Mouse (Mus musculus) heart, adult 2 months (tissue): ENCODE data around the gene Hsdl1. TPM values are rescaled to one million over a fixed set of nuclear protein-coding genes. Genes with fewer than 3 reads are reported as not detected.
A peak's percentile ranks its signal among the peaks of the same experiment; 100 is the strongest.

ENCODE experiments used
- DNase-seq, 2 experiments: peaks; one replicate each; pipeline ENCODE4 v3.0.0; 2021
- H3K27ac ChIP-seq: fragments of 200-600 bp; 2 replicates; pipeline ENCODE4 v1.8.1; 2022
- H3K27me3 ChIP-seq: fragments of 200-500 bp; 2 replicates; pipeline ENCODE4 v1.6.1; 2012; ENCODE audit warnings: mild to moderate bottlenecking, low read length, inconsistent platforms, mixed read lengths; ENCODE audit not compliant: control insufficient read depth, insufficient read depth
- H3K36me3 ChIP-seq: fragments of 200-500 bp; 2 replicates; pipeline ENCODE4 v1.6.1; 2012; ENCODE audit warnings: low read length, inconsistent platforms; ENCODE audit not compliant: control insufficient read depth, insufficient read depth
- H3K4me1 ChIP-seq: fragments of 200-500 bp; 2 replicates; pipeline ENCODE4 v1.6.1; 2011; ENCODE audit warnings: low read length; ENCODE audit not compliant: control insufficient read depth, insufficient read depth
- H3K4me3 ChIP-seq: fragments of 200-600 bp; 2 replicates; pipeline ENCODE4 v1.8.1; 2022
- H3K79me2 ChIP-seq: fragments of 200-500 bp; replicated peaks from 2 replicates; pipeline ENCODE4 v1.6.1; 2012; ENCODE audit warnings: mild to moderate bottlenecking, inconsistent platforms, low read length, moderate library complexity, mixed read lengths; ENCODE audit not compliant: control insufficient read depth, insufficient read depth
- H3K9ac ChIP-seq: fragments of 200-500 bp; 2 replicates; pipeline ENCODE4 v1.6.1; 2012; ENCODE audit warnings: low read depth, mild to moderate bottlenecking, control low read depth, inconsistent platforms, low read length, mixed read lengths
- CTCF ChIP-seq: fragments of 200-600 bp; IDR thresholded peaks from 2 replicates; pipeline ENCODE4 v1.8.1; 2022; ENCODE audit warnings: antibody characterized with exemption, mild to moderate bottlenecking, moderate library complexity
- EP300 ChIP-seq: fragments of 200-500 bp; IDR thresholded peaks from 2 replicates; pipeline ENCODE4 v1.6.1; 2011; ENCODE audit warnings: low read depth, low read length, control low read depth; ENCODE audit not compliant: insufficient read depth
- POLR2A ChIP-seq: fragments of 200-500 bp; IDR thresholded peaks from 2 replicates; pipeline ENCODE4 v1.6.1; 2011; ENCODE audit warnings: mild to moderate bottlenecking, low read depth, low read length, control low read depth; ENCODE audit not compliant: insufficient read depth
- WGBS: fragments of 180-500 bp; shearing (Covaris S2); methylation state at CpG from one replicate; pipeline ENCODE4 v1.1.7; 2018; 5-methylcytosine and 5-hydroxymethylcytosine counted together
- intact Hi-C: fragments of 180-260 bp; cut with DNase I; formaldehyde crosslinking; loops from one replicate; pipeline ENCODE4 v1.15.1; 2025
- polyA plus RNA-seq: library from polyadenylated mRNA; depleted of rRNA; stranded (reverse); fragments of >200 nt; gene quantifications from 2 replicates; pipeline ENCODE4 v1.2.3, GENCODE M21; 2012
- total RNA-seq, 2 experiments: library from RNA; stranded (reverse); gene quantifications; 2 replicates each; pipeline ENCODE4 v1.2.3; 2021

The Hsdl1 gene
- total and polyA plus RNA-seq, 3 experiments, result 11.9 to 20.4 (median 17.6) TPM

- no peak overlapping the region for H3K27ac ChIP-seq
- intact Hi-C loops, result no loop called here
These were observed 17.9 kb downstream of the Hsdl1 start for GRCm38 (mm10) chr8:119557132-119557531.

GRCm38 (mm10) chr8:119555861-119556260 lies 19.1 kb downstream of the Hsdl1 start:
- Histone ChIP-seq H3K9ac (no peak overlapping the region), H3K27me3 (no peaks in the 10 kb centered on the region), H3K4me3 (no peak overlapping the region), H3K4me1 (peaks cover 13% of the 10 kb centered on the region), H3K27ac (no peak overlapping the region), H3K36me3 (peaks cover 2% of the 10 kb centered on the region), H3K79me2 (peaks cover 6% of the 10 kb centered on the region; the same call in 1 of the 2 replicates)
- no peak for DNase-seq
- intact Hi-C loops, result no loop called here
- TF ChIP-seq CTCF, result no peak
- no peak for TF ChIP-seq POLR2A
- no peak for TF ChIP-seq EP300
- WGBS, result 30% methylated on average over 6 of the region's 6 CpGs

More at GRCm38 (mm10) chr8:119557132-119557531, 17.9 kb downstream of the Hsdl1 start:
- Histone ChIP-seq H3K27me3 (no peaks in the 10 kb centered on the region), H3K4me3 (peak overlapping the region; percentile 73), H3K4me1 (peaks cover 12% of the 10 kb centered on the region), H3K79me2 (peaks cover 6% of the 10 kb centered on the region; the same call in 1 of the 2 replicates), H3K36me3 (peaks cover 2% of the 10 kb centered on the region), H3K9ac (no peak overlapping the region; the same call in 1 of the 2 replicates)
- WGBS, result 42% methylated on average over 9 of the region's 9 CpGs
- TF ChIP-seq EP300 (no peak), CTCF (no peak), POLR2A (no peak)
- no peak for DNase-seq

- Histone ChIP-seq H3K79me2 (peaks cover 9% of the 10 kb centered on the region; the same call in 1 of the 2 replicates), H3K4me1 (peaks cover 11% of the 10 kb centered on the region), H3K27ac (no peak overlapping the region), H3K36me3 (peaks cover 2% of the 10 kb centered on the region), H3K4me3 (no peak overlapping the region), H3K9ac (no peak overlapping the region), H3K27me3 (no peaks in the 10 kb centered on the region)
- DNase-seq, result no peak
- WGBS, result 51% methylated on average over 2 of the region's 2 CpGs
- intact Hi-C loops, result no loop called here
- TF ChIP-seq EP300 (no peak), POLR2A (no peak), CTCF (no peak)
These were observed 22.0 kb downstream of the Hsdl1 start for GRCm38 (mm10) chr8:119552967-119553366.

- Histone ChIP-seq H3K27ac (no peak overlapping the region), H3K79me2 (peaks cover 9% of the 10 kb centered on the region; the same call in 1 of the 2 replicates), H3K36me3 (peaks cover 4% of the 10 kb centered on the region), H3K4me3 (no peak overlapping the region), H3K27me3 (no peaks in the 10 kb centered on the region), H3K9ac (no peak overlapping the region), H3K4me1 (peaks cover 4% of the 10 kb centered on the region)
- TF ChIP-seq POLR2A (no peak), CTCF (no peak), EP300 (no peak)
- intact Hi-C loops, result no loop called here
- WGBS, result 68% methylated on average over 7 of the region's 7 CpGs
- DNase-seq, result no peak
These were observed 26.3 kb downstream of the Hsdl1 start for GRCm38 (mm10) chr8:119548560-119549113.

- no peak overlapping the region for H3K9ac ChIP-seq
- H3K79me2 ChIP-seq, result peaks cover 7% of the 10 kb centered on the region; the same call in 1 of the 2 replicates
- no peak overlapping the region for H3K4me3 ChIP-seq
- no peaks in the 10 kb centered on the region for H3K27me3 ChIP-seq
- intact Hi-C loops, result no loop called here
- peaks cover 1% of the 10 kb centered on the region; the same call in 1 of the 2 replicates for H3K4me1 ChIP-seq
- TF ChIP-seq POLR2A (no peak), EP300 (no peak), CTCF (no peak)
- H3K27ac ChIP-seq, result no peak overlapping the region
- H3K36me3 ChIP-seq, result peaks cover 4% of the 10 kb centered on the region
- 63% methylated on average over 18 of the region's 18 CpGs for WGBS
- peak in 1 of 2 experiments; percentile 22 for DNase-seq
These were observed 27.8 kb downstream of the Hsdl1 start for GRCm38 (mm10) chr8:119547019-119547691.

GRCm38 (mm10) chr8:119545791-119546190 lies 29.2 kb downstream of the Hsdl1 start:
- H3K36me3 ChIP-seq, result peaks cover 4% of the 10 kb centered on the region
- H3K79me2 ChIP-seq, result peaks cover 7% of the 10 kb centered on the region; the same call in 1 of the 2 replicates
- H3K4me3 ChIP-seq, result no peak overlapping the region
- DNase-seq, result no peak
- no peaks in the 10 kb centered on the region for H3K4me1 ChIP-seq
- 93% methylated on average over 6 of the region's 6 CpGs for WGBS
- no peaks in the 10 kb centered on the region for H3K27me3 ChIP-seq
- no peak overlapping the region for H3K27ac ChIP-seq
- H3K9ac ChIP-seq, result no peak overlapping the region
- intact Hi-C loops, result no loop called here
- TF ChIP-seq EP300, result no peak
- TF ChIP-seq CTCF, result no peak
- no peak for TF ChIP-seq POLR2A
